Mouse (Mus musculus): ENCODE results near the gene Xpnpep2. TPM values are rescaled to one million over a fixed set of nuclear protein-coding genes. Genes with fewer than 3 reads are reported as not detected.

The Xpnpep2 gene
- total RNA-seq, 2 experiments from 2014 or later, result 0.26 to 0.45 TPM

DNA sequence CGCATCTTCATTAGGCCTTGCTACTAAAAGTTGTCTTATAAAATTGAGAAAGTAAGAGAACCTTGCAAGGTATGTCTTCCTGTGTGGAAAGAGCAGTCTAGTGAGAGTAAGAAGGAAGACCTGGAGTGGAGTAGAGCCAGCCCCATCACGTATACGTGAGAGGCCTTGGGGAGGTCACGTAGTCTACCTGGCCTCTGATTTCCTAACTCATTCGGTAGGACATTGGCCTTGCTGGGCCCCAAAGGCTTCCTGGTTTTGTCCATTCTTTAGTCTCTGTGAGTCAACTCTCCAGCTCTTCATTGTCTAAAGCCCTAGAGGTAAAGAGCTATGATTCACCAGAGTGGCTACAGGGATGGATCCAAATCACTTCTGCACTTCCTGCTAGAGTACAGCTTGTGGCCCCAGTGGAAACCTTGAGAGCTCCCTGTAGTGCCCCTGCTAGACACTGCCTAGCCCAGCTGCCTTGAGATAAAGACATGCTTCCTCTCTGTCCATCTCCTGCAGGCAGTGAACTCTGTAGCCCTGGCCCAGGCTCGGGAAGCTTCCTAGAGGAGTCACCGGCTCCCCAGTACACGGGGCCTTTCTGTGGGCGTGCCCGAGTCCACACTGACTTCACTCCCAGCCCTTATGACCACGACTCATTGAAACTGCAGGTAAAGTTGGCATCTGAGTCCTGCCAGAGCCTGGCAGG, 49.8 kb downstream of the Xpnpep2 start:
- no peak for DNase-seq (ENCODE audit: low spot score in 2 of 2)

DNA sequence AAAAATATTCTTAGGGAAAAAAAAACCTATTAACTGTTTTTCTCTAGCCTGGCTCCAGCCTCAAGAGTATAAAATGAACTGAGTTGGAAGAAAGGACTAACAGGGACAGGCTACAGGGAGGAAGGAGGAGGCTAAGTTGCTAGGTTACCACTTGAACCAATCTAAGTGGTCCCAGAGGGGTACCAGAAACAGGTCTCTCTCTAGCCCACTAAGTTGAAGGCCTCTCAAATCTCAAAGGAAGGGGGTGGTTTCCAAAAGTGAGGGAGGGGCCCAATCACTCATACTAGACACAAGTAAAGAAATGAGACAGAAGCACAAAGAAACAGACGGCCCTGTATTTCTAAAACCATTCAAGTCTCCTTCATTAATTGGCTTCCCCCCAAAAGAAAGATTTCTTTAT, 61.4 kb downstream of the Xpnpep2 start:
- no peak for DNase-seq (ENCODE audit: low spot score in 2 of 2)

DNA sequence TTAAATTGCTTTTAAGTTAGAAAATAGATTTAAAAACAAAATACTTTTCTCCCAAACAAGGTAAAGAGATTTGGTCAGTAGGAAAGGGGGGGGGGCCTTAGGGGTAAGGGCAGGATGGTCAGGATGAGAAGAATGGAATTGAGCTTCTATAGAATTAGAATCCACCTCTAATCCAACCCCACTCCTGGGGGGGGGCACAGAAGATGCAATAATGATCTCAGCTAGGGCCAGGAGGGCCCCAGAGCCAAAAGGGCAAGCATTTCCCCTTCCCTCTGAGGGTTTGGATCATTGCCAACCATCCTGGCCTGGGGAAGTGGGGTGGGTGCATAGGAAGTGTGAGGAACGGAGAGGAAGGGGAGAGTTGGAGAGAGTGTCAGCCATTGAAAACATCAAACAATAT, 61.8 kb downstream of the Xpnpep2 start:
- DNase-seq (ENCODE audit: low spot score in 2 of 2), result no peak

DNA sequence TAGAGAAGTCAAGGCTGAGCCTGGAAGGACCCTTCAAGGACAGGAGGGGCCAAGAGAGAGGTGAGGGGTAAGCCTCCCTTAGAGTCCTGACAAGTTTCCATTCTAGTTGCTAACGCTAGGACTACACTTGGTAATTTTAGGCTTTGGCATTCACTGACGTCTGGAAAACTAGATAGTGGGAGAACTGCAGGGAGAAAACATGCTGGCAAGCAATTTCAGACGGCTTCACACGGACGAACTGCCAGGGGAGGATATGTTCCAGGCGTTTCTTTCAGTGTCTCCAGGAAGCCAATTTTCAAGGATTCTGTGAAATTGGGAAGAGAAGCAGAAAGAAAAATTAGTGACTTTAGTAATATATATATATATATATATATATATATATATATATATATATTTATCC, 73.3 kb downstream of the Xpnpep2 start:
- no peak for DNase-seq (ENCODE audit: low spot score in 2 of 2)

DNA sequence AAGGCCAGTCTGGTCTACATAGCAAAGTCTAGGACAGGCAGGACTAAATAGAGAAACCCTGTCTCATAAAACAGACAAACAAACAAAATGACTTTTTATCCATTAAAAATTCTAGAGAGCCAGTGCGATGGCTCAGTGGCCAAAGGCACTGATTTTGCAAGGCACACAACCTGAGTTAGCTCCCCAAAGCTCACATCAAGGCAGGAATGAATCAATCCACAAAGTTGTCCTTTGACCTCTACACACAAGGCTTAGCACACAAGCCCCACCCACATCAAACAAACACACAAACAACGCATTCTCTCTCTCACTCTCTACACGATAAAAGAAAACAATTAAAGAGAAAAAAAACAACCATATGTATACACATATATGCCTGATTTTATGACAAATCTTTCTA, 76.2 kb downstream of the Xpnpep2 start:
- no peak for DNase-seq (ENCODE audit: low spot score in 2 of 2)

Other genes with a start within 250 kb of the Xpnpep2 start
- gene Smarca1, start 215.8 kb upstream of the Xpnpep2 start, total RNA-seq (2021), result 10 to 100 TPM; 44.7 to 47.9 TPM
- 10 to 100 TPM; 47.8 to 52.8 TPM for gene Ocrl, start 196.3 kb upstream of the Xpnpep2 start, total RNA-seq (2021)
- 10 to 100 TPM; 17.5 to 18.5 TPM for gene Apln, start 73.9 kb upstream of the Xpnpep2 start, total RNA-seq (2021)
- gene Sash3, start 37.7 kb downstream of the Xpnpep2 start, total RNA-seq (2021), result 1 to 10 TPM; 1.6 to 1.7 TPM
- gene Zdhhc9, start 100.2 kb downstream of the Xpnpep2 start, total RNA-seq (2021), result 10 to 100 TPM; 44.0 to 45.8 TPM
- 10 to 100 TPM; 16.2 to 16.8 TPM for gene Utp14a, start 148.1 kb downstream of the Xpnpep2 start, total RNA-seq (2021)
- 10 to 100 TPM; 18.4 to 22.1 TPM for gene Bcorl1, start 232.6 kb downstream of the Xpnpep2 start, total RNA-seq (2021)